Mouse (Mus musculus) retina, embryonic 14.5 days (tissue): ENCODE data around the gene Taf13.

Experiments used
- DNase-seq: peaks from one replicate; pipeline ENCODE4 v3.0.0-alpha.2; 2015; ENCODE audit warnings: low spot score

Gene Taf13

GRCm38 (mm10) chr3:108572309-108573010, 962 bp downstream of the Taf13 start:
- no peak for DNase-seq

- no peak for DNase-seq
These were observed 2.5 kb downstream of the Taf13 start for GRCm38 (mm10) chr3:108574018-108574417.

- no peak for DNase-seq
These were observed 13.1 kb downstream of the Taf13 start for GRCm38 (mm10) chr3:108584580-108584979.

GRCm38 (mm10) chr3:108588446-108588845, 16.9 kb downstream of the Taf13 start:
- DNase-seq, result no peak

- peak; percentile 97 for DNase-seq
These were observed 19.5 kb downstream of the Taf13 start, which contains the start of gene Wdr47 for GRCm38 (mm10) chr3:108590786-108591529. Wdr47 (plus strand) TSS chr3:108591279.

- peak; percentile 45 for DNase-seq
These were observed 20.3 kb downstream of the Taf13 start for GRCm38 (mm10) chr3:108591530-108592522.

- no peak for DNase-seq
These were observed 37.4 kb downstream of the Taf13 start for GRCm38 (mm10) chr3:108608906-108609305.
